Mouse (Mus musculus) heart, adult 11 months (tissue): ENCODE data around the gene Slc15a3.

Experiments used
- DNase-seq: peaks from one replicate; pipeline ENCODE4 v3.0.0; 2022

Gene Slc15a3

GRCm38 (mm10) chr19:10824061-10824460 lies 15.5 kb upstream of the Slc15a3 start:
- DNase-seq = no peak

- no peak for DNase-seq
These were observed 11.2 kb upstream of the Slc15a3 start for GRCm38 (mm10) chr19:10828321-10828720.

- no peak for DNase-seq
These were observed 9.9 kb upstream of the Slc15a3 start, which contains the start of gene Cd6 for GRCm38 (mm10) chr19:10829436-10830175. Cd6 (minus strand) TSS chr19:10830058.

- peak; percentile 96 for DNase-seq
These were observed 8.1 kb upstream of the Slc15a3 start for GRCm38 (mm10) chr19:10831424-10831823.

GRCm38 (mm10) chr19:10832030-10832429 lies 7.5 kb upstream of the Slc15a3 start:
- DNase-seq = no peak

GRCm38 (mm10) chr19:10833611-10834010 lies 5.9 kb upstream of the Slc15a3 start:
- no peak for DNase-seq

GRCm38 (mm10) chr19:10835671-10836070 lies 3.9 kb upstream of the Slc15a3 start:
- no peak for DNase-seq

- peak; percentile 98 for DNase-seq
These were observed 2.4 kb downstream of the Slc15a3 start for GRCm38 (mm10) chr19:10841721-10842626.

- no peak for DNase-seq
These were observed 3.4 kb downstream of the Slc15a3 start for GRCm38 (mm10) chr19:10842914-10843313.

GRCm38 (mm10) chr19:10844206-10844605 lies 4.7 kb downstream of the Slc15a3 start:
- no peak for DNase-seq

- no peak for DNase-seq
These were observed 5.9 kb downstream of the Slc15a3 start for GRCm38 (mm10) chr19:10845454-10845853.

- DNase-seq = no peak
These were observed 6.6 kb downstream of the Slc15a3 start for GRCm38 (mm10) chr19:10846150-10846549.

GRCm38 (mm10) chr19:10847311-10848087 lies 8.0 kb downstream of the Slc15a3 start:
- DNase-seq = no peak

- no peak for DNase-seq
These were observed 15.9 kb downstream of the Slc15a3 start for GRCm38 (mm10) chr19:10855422-10855821.

- no peak for DNase-seq
These were observed 17.0 kb downstream of the Slc15a3 start for GRCm38 (mm10) chr19:10856520-10856919.

GRCm38 (mm10) chr19:10860072-10860497 lies 20.6 kb downstream of the Slc15a3 start:
- no peak for DNase-seq

- DNase-seq = no peak
These were observed 26.8 kb downstream of the Slc15a3 start for GRCm38 (mm10) chr19:10866351-10866750.

- DNase-seq = no peak
These were observed 28.6 kb downstream of the Slc15a3 start for GRCm38 (mm10) chr19:10867946-10868622.

GRCm38 (mm10) chr19:10868623-10869141 lies 29.2 kb downstream of the Slc15a3 start:
- DNase-seq = no peak

GRCm38 (mm10) chr19:10869241-10869885 lies 29.8 kb downstream of the Slc15a3 start:
- peak; percentile 98 for DNase-seq

GRCm38 (mm10) chr19:10869886-10870527 lies 30.5 kb downstream of the Slc15a3 start, which contains the start of gene Tmem132a:
Tmem132a (minus strand) TSS chr19:10869940.
- DNase-seq = no peak
